Mouse (Mus musculus) forebrain, embryonic 14.5 days (tissue): Measurements from ENCODE around the gene Ndufa11. TPM values are rescaled to one million over a fixed set of nuclear protein-coding genes. Genes with fewer than 3 reads are reported as not detected.
A peak's percentile ranks its signal among the peaks of the same experiment; 100 is the strongest.

Source experiments
- ATAC-seq: fragments of 200-750 bp; cut with Nextera tagmentation; 2 replicates; pipeline ENCODE4 v1.8.0; 2017; ENCODE audit warnings: mild to moderate bottlenecking, moderate library complexity
- DNase-seq: peaks from one replicate; pipeline ENCODE4 v3.0.0-alpha.2; 2015; ENCODE audit warnings: low spot score
- H3K27ac ChIP-seq: fragments of 300-500 bp; sonication (generic); 2 replicates; pipeline ENCODE4 v1.5.1; 2014; ENCODE audit warnings: low read depth, mild to moderate bottlenecking, control low read depth, low read length, moderate library complexity
- H3K27me3 ChIP-seq: fragments of 300-500 bp; sonication (generic); replicated peaks from 2 replicates; pipeline ENCODE4 v1.6.1; 2014; ENCODE audit warnings: low read length, control low read depth, mixed read lengths; ENCODE audit not compliant: control insufficient read depth, insufficient read depth
- H3K36me3 ChIP-seq: fragments of 300-500 bp; sonication (generic); 2 replicates; pipeline ENCODE4 v1.6.1; 2014; ENCODE audit warnings: low read length, control low read depth; ENCODE audit not compliant: control insufficient read depth, insufficient read depth
- H3K4me1 ChIP-seq: fragments of 300-500 bp; sonication (generic); 2 replicates; pipeline ENCODE4 v1.6.1; 2014; ENCODE audit warnings: antibody characterized with exemption, low read length, control low read depth; ENCODE audit not compliant: control insufficient read depth, insufficient read depth
- H3K4me2 ChIP-seq: fragments of 300-500 bp; sonication (generic); 2 replicates; pipeline ENCODE4 v1.6.1; 2014; ENCODE audit warnings: mild to moderate bottlenecking, control low read depth, low read length
- H3K4me3 ChIP-seq: fragments of 300-500 bp; sonication (generic); 2 replicates; pipeline ENCODE4 v1.5.1; 2014; ENCODE audit warnings: low read depth, low read length, control low read depth
- H3K9ac ChIP-seq: fragments of 300-500 bp; sonication (generic); 2 replicates; pipeline ENCODE4 v1.6.1; 2014; ENCODE audit warnings: mild to moderate bottlenecking, low read length, control low read depth, moderate library complexity
- H3K9me3 ChIP-seq: fragments of 300-500 bp; sonication (generic); replicated peaks from 2 replicates; pipeline ENCODE4 v1.6.1; 2016; ENCODE audit warnings: low read length, control low read depth, mixed read lengths; ENCODE audit not compliant: control insufficient read depth
- WGBS: fragments of 180-500 bp; shearing (Covaris S2); extraction: QIAGEN DNeasy Blood & Tissue Kit; methylation state at CpG from one replicate; pipeline ENCODE4 v1.1.7; 2014; 5-methylcytosine and 5-hydroxymethylcytosine counted together
- polyA plus RNA-seq: library from polyadenylated mRNA; unstranded; fragments of >200 nt; fragmentation: Nextera tagmentation; extraction: Ambion mirVana; gene quantifications from 2 replicates; pipeline ENCODE4 v1.2.1, GENCODE M21; 2014

Ndufa11 gene
- polyA plus RNA-seq, result 490 and 613 TPM in 2 replicates

- Histone ChIP-seq H3K27me3 (no peaks in the 10 kb centered on the region), H3K36me3 (peaks cover 20% of the 10 kb centered on the region), H3K4me3 (peak within 1 kb of the TSS; percentile 81), H3K27ac (peak within 1 kb of the TSS; percentile 84), H3K9me3 (no peaks in the 10 kb centered on the region), H3K9ac (peak within 1 kb of the TSS; percentile 95), H3K4me1 (peaks cover 11% of the 10 kb centered on the region), H3K4me2 (peak within 1 kb of the TSS; percentile 83)
- peak; percentile 79 for ATAC-seq
- peak; percentile 99 for DNase-seq
- under 1% methylated on average over 59 of the region's 59 CpGs for WGBS
Observed at GRCm38 (mm10) chr17:56717363-56718058, at the start of gene Ndufa11, which contains the start of gene Vmac. Gene Ndufa11 (plus strand): TSS chr17:56717767. Gene Vmac (minus strand): TSS chr17:56718022.

GRCm38 (mm10) chr17:56668384-56669144, 49.0 kb upstream of the Ndufa11 start:
- Histone ChIP-seq H3K36me3 (no peaks in the 10 kb centered on the region), H3K27ac (no peak overlapping the region), H3K4me2 (peak overlapping the region; percentile 74), H3K4me1 (peaks cover 7% of the 10 kb centered on the region), H3K27me3 (no peaks in the 10 kb centered on the region), H3K9me3 (no peaks in the 10 kb centered on the region), H3K9ac (peak overlapping the region; percentile 40), H3K4me3 (peak overlapping the region; percentile 34)
- 6% methylated on average over 31 of the region's 31 CpGs for WGBS
- ATAC-seq (peak; percentile 19; the same call in 1 of the 2 replicates), DNase-seq (peak; percentile 92)

GRCm38 (mm10) chr17:56669766-56670165, 47.8 kb upstream of the Ndufa11 start:
- Histone ChIP-seq H3K27me3 (no peaks in the 10 kb centered on the region), H3K4me2 (no peak overlapping the region), H3K4me3 (no peak overlapping the region), H3K9ac (no peak overlapping the region), H3K36me3 (no peaks in the 10 kb centered on the region), H3K4me1 (peaks cover 15% of the 10 kb centered on the region), H3K27ac (no peak overlapping the region), H3K9me3 (no peaks in the 10 kb centered on the region)
- WGBS, result 87% methylated on average over 8 of the region's 8 CpGs
- DNase-seq, result no peak
- ATAC-seq, result no peak

GRCm38 (mm10) chr17:56672941-56673646, 44.5 kb upstream of the Ndufa11 start, which contains the start of gene Ranbp3:
Gene Ranbp3 (plus strand): TSS chr17:56673294.
- no peaks in the 10 kb centered on the region for H3K27me3 ChIP-seq
- peak within 1 kb of the TSS; percentile 97 for H3K9ac ChIP-seq
- no peaks in the 10 kb centered on the region for H3K9me3 ChIP-seq
- peak; percentile 100 for DNase-seq
- WGBS, result under 1% methylated on average over 57 of the region's 66 CpGs
- peak within 1 kb of the TSS; percentile 87 for H3K27ac ChIP-seq
- H3K4me3 ChIP-seq, result peak within 1 kb of the TSS; percentile 91
- peak within 1 kb of the TSS; percentile 87 for H3K4me2 ChIP-seq
- ATAC-seq, result peak; percentile 89
- H3K36me3 ChIP-seq, result peaks cover 19% of the 10 kb centered on the region
- H3K4me1 ChIP-seq, result peaks cover 24% of the 10 kb centered on the region

- peak; percentile 18; the same call in 1 of the 2 replicates for ATAC-seq
- 2% methylated on average over 31 of the region's 37 CpGs for WGBS
- Histone ChIP-seq H3K4me2 (peak overlapping the region; percentile 87), H3K27me3 (no peaks in the 10 kb centered on the region), H3K4me3 (peak overlapping the region; percentile 91), H3K36me3 (peaks cover 19% of the 10 kb centered on the region), H3K4me1 (peaks cover 20% of the 10 kb centered on the region), H3K27ac (peak overlapping the region; percentile 74), H3K9ac (peak overlapping the region; percentile 97), H3K9me3 (no peaks in the 10 kb centered on the region)
- peak; percentile 10 for DNase-seq
Observed at GRCm38 (mm10) chr17:56673647-56674416, 43.7 kb upstream of the Ndufa11 start.

- Histone ChIP-seq H3K4me1 (peaks cover 4% of the 10 kb centered on the region; the same call in 1 of the 2 replicates), H3K9me3 (no peaks in the 10 kb centered on the region), H3K4me2 (no peak overlapping the region), H3K27ac (no peak overlapping the region), H3K9ac (no peak overlapping the region), H3K4me3 (no peak overlapping the region), H3K36me3 (peaks cover 60% of the 10 kb centered on the region), H3K27me3 (no peaks in the 10 kb centered on the region)
- no peak for ATAC-seq
- WGBS, result 83% methylated on average over 4 of the region's 4 CpGs
- no peak for DNase-seq
Observed at GRCm38 (mm10) chr17:56681791-56682190, 35.8 kb upstream of the Ndufa11 start.

GRCm38 (mm10) chr17:56682880-56683279, 34.7 kb upstream of the Ndufa11 start:
- Histone ChIP-seq H3K9ac (no peak overlapping the region), H3K9me3 (no peaks in the 10 kb centered on the region), H3K4me1 (no peaks in the 10 kb centered on the region), H3K36me3 (peaks cover 59% of the 10 kb centered on the region), H3K27me3 (no peaks in the 10 kb centered on the region), H3K27ac (no peak overlapping the region), H3K4me3 (no peak overlapping the region), H3K4me2 (no peak overlapping the region)
- ATAC-seq, result no peak
- 89% methylated on average over 3 of the region's 3 CpGs for WGBS
- DNase-seq, result no peak

GRCm38 (mm10) chr17:56683546-56684140, 33.9 kb upstream of the Ndufa11 start:
- H3K9ac ChIP-seq, result no peak overlapping the region
- no peak for DNase-seq
- WGBS, result 85% methylated on average over 5 of the region's 5 CpGs
- no peak for ATAC-seq
- no peak overlapping the region for H3K27ac ChIP-seq
- no peaks in the 10 kb centered on the region for H3K4me1 ChIP-seq
- peaks cover 67% of the 10 kb centered on the region for H3K36me3 ChIP-seq
- no peaks in the 10 kb centered on the region for H3K9me3 ChIP-seq
- H3K4me3 ChIP-seq, result no peak overlapping the region
- H3K27me3 ChIP-seq, result no peaks in the 10 kb centered on the region
- H3K4me2 ChIP-seq, result no peak overlapping the region
